11 mouse cellular contexts compared by ENCODE assay signal in the genomic region with DNA sequence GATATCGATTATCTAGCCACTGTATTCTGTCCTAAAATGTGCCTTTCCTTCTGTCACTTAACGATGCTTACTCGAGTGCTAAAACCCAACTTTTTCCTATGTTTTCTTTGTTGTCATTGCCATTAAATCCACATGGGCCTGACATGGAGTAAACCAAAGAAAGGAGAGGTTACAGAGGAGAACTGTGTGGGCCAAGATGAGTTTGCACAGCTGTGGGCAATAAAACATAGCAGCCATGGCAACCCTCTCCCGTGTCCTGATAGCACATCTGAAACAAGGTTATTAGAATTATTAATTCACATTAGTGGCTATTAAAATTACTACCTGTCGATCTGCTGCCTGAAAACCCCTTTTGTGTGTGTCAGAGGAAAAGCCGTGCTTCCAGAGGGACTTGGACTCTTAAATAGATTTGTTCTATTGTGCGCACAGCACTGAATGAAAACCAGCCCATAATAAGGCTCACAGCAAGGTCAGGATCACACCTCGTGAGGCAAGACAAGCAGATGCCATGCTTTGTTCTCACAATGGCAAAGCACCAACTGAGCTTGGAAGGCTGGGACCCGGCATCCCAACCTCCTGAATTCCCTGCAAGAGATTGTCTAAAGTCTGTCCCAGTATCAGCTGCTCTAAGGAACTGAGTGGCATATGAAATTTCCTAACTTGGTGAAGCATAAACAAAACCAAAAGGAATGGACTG.
DNase-seq lines count a peak whose midpoint lies in the region; ATAC-seq and TF ChIP-seq lines count a peak whose summit lies in the region.
"Had no signal": no experiment of that assay in that cellular context is flagged by ENCODE, and none has a peak within 500 bp of the region (broad histone marks: within the 10 kb centered on the region; RNA-seq: fewer than 3 reads in every experiment).

No protein-coding gene starts in this region.

- H3K4me3 ChIP-seq in layer of hippocampus, adult 2 months, result no peak overlapping the region
- no peak overlapping the region for H3K4me3 ChIP-seq in forebrain, embryonic 16.5 days (replicated peaks; ENCODE audit: low read length)
- H3K4me3 ChIP-seq in neural tube, embryonic 13.5 days, result no peak overlapping the region
- H3K4me3 ChIP-seq: limb, embryonic 13.5 days had no signal

- H3K27me3 ChIP-seq in forebrain, embryonic 16.5 days (replicated peaks; ENCODE audit: control insufficient read depth, insufficient read depth, low read length), result no peaks in the 10 kb centered on the region
- no peaks in the 10 kb centered on the region; the same call in 1 of the 2 replicates for H3K27me3 ChIP-seq in neural tube, embryonic 13.5 days

- peak; percentile 50 for ATAC-seq in forebrain, embryonic 16.5 days
- peak; percentile 82 for ATAC-seq in neural tube, embryonic 13.5 days (ENCODE audit: low read depth)
- ATAC-seq in monocyte, adult 5-6 weeks (replicated peaks; ENCODE audit: insufficient number of reproducible peaks, low FRiP score, low TSS enrichment, poor library complexity, severe bottlenecking), result no peak
- ATAC-seq: activated CD4-positive, CD25-positive, alpha-beta regulatory T cell, adult 4 months had no signal

- no peak for DNase-seq in layer of hippocampus, adult 2 months (ENCODE audit: low spot score in 2 of 2)
- no peak for DNase-seq in layer of hippocampus, adult 11-12 months (ENCODE audit: low spot score)
- DNase-seq in lung, postnatal 25 days (ENCODE audit: low spot score), result peak; percentile 38
- no peak for DNase-seq in adrenal gland, postnatal 10 days
- DNase-seq in heart, postnatal 4 days, result no peak
- DNase-seq: cerebellum, adult 2 months had no signal

- no peak overlapping the region for H3K4me2 ChIP-seq in forebrain, embryonic 16.5 days (ENCODE audit: low read length)
- H3K4me2 ChIP-seq in neural tube, embryonic 13.5 days, result no peak overlapping the region
- H3K4me2 ChIP-seq: limb, embryonic 13.5 days had no signal

- no peaks in the 10 kb centered on the region for H3K9me3 ChIP-seq in forebrain, embryonic 16.5 days (ENCODE audit: control insufficient read depth, low read length)
- H3K9me3 ChIP-seq in neural tube, embryonic 13.5 days, result no peaks in the 10 kb centered on the region
- H3K9me3 ChIP-seq: limb, embryonic 13.5 days had no signal

- WGBS in forebrain, embryonic 16.5 days, result 13% methylated on average over 9 of the region's 9 CpGs
- whole genome bisulfite sequencing in neural tube, embryonic 13.5 days, result 10% methylated on average over 9 of the region's 9 CpGs

- 0 out of 2 replicates have a peak overlapping the region, but pooled peaks have one; percentile 10 for H3K27ac ChIP-seq in layer of hippocampus, adult 2 months
- no peak overlapping the region for H3K27ac ChIP-seq in forebrain, embryonic 16.5 days (ENCODE audit: low read length)
- peak overlapping the region; percentile 52 for H3K27ac ChIP-seq in neural tube, embryonic 13.5 days (replicated peaks)
- H3K27ac ChIP-seq: limb, embryonic 13.5 days had no signal

- peaks cover 8% of the 10 kb centered on the region for H3K4me1 ChIP-seq in forebrain, embryonic 16.5 days (replicated peaks; ENCODE audit: control insufficient read depth, insufficient read depth, low read length)
- H3K4me1 ChIP-seq in neural tube, embryonic 13.5 days (replicated peaks), result peaks cover 31% of the 10 kb centered on the region

- no peaks in the 10 kb centered on the region for H3K36me3 ChIP-seq in forebrain, embryonic 16.5 days (ENCODE audit: control insufficient read depth, insufficient read depth)
- no peaks in the 10 kb centered on the region for H3K36me3 ChIP-seq in neural tube, embryonic 13.5 days
- H3K36me3 ChIP-seq: limb, embryonic 13.5 days had no signal

- no peak for TF ChIP-seq CTCF in layer of hippocampus, adult 2 months (conservative IDR thresholded peaks at IDR 0.05)

- H3K9ac ChIP-seq in forebrain, embryonic 16.5 days (replicated peaks; ENCODE audit: low read depth, low read length), result no peak overlapping the region
- H3K9ac ChIP-seq in neural tube, embryonic 13.5 days, result no peak overlapping the region
- H3K9ac ChIP-seq: limb, embryonic 13.5 days had no signal
